Mouse (Mus musculus) ES-Bruce4 (cell line): ENCODE measurements around the gene Heatr6. TPM values are rescaled to one million over a fixed set of nuclear protein-coding genes. Genes with fewer than 3 reads are reported as not detected.
A peak's percentile ranks its signal among the peaks of the same experiment; 100 is the strongest.

Experiments
- H3K27ac ChIP-seq: 2 replicates; pipeline ENCODE4 v1.5.1; 2012; ENCODE audit warnings: low read length, inconsistent platforms; ENCODE audit not compliant: insufficient read depth
- H3K27me3 ChIP-seq: 2 replicates; pipeline ENCODE4 v1.6.1; 2012; ENCODE audit warnings: mild to moderate bottlenecking, low read length, inconsistent platforms; ENCODE audit not compliant: control insufficient read depth, poor library complexity, insufficient read depth, severe bottlenecking
- H3K36me3 ChIP-seq: 2 replicates; pipeline ENCODE4 v1.6.1; 2012; ENCODE audit warnings: inconsistent platforms, mild to moderate bottlenecking, low read length, moderate library complexity; ENCODE audit not compliant: control insufficient read depth, poor library complexity, insufficient read depth, severe bottlenecking
- H3K4me1 ChIP-seq: one replicate; pipeline ENCODE4 v1.8.1; 2011; ENCODE audit warnings: low read length; ENCODE audit not compliant: control insufficient read depth, insufficient read depth
- H3K4me3 ChIP-seq: 2 replicates; pipeline ENCODE4 v1.5.1; 2011; ENCODE audit warnings: low read depth, mild to moderate bottlenecking, low read length
- H3K9ac ChIP-seq: 2 replicates; pipeline ENCODE4 v1.6.1; 2012; ENCODE audit warnings: low read depth, mild to moderate bottlenecking, inconsistent platforms; ENCODE audit not compliant: poor library complexity, severe bottlenecking
- H3K9me3 ChIP-seq: replicated peaks from 2 replicates; pipeline ENCODE4 v1.6.1; 2012; ENCODE audit warnings: mild to moderate bottlenecking, low read length, inconsistent platforms; ENCODE audit not compliant: control insufficient read depth, poor library complexity, insufficient read depth, severe bottlenecking
- CTCF ChIP-seq: IDR thresholded peaks from one replicate; pipeline ENCODE4 v1.8.1; 2011; ENCODE audit warnings: low read depth, low read length
- EP300 ChIP-seq: IDR thresholded peaks from 2 replicates; pipeline ENCODE4 v1.6.1; 2011; ENCODE audit warnings: low read depth, low read length; ENCODE audit not compliant: insufficient read depth
- POLR2A ChIP-seq: IDR thresholded peaks from one replicate; pipeline ENCODE4 v1.8.1; 2011; ENCODE audit warnings: low read length; ENCODE audit not compliant: insufficient read depth
- polyA plus RNA-seq: library from polyadenylated mRNA; stranded (reverse); fragments of >200 nt; gene quantifications from 2 replicates; pipeline ENCODE4 v1.2.4, GENCODE M21; 2011; ENCODE audit warnings: low read depth; ENCODE audit not compliant: missing spikeins, insufficient read depth, insufficient read length

The Heatr6 gene
- polyA plus RNA-seq, 1 experiment: 20.7 TPM

GRCm38 (mm10) chr11:83783931-83784600 is 30.6 kb downstream of the Heatr6 start:
- H3K9me3 ChIP-seq: no peaks in the 10 kb centered on the region
- H3K27me3 ChIP-seq: no peaks in the 10 kb centered on the region
- no peak for TF ChIP-seq EP300
- TF ChIP-seq CTCF: no peak
- no peak for TF ChIP-seq POLR2A
- H3K9ac ChIP-seq: no peak overlapping the region
- H3K36me3 ChIP-seq: peaks cover 23% of the 10 kb centered on the region
- no peak overlapping the region for H3K27ac ChIP-seq
- H3K4me3 ChIP-seq: no peak overlapping the region
- peaks cover 4% of the 10 kb centered on the region for H3K4me1 ChIP-seq

DNA sequence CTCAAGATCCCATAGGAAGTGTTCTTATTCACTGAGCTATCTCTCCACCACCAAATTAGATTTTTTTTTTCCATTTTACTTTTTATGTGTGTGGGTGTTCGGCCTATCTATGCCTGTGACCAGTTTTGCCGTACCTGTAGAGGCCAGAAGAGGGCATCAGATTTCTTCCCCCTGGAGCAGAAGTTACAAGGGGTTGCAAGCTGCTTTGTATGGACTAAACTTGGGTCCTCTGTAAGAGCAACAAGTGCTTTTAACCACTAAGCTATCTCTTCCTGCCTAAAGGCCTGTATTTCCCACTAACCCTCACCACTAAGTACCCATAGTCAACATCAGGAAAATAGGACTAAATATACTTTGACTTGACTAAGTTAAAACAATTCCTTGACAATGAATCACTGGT is 31.2 kb downstream of the Heatr6 start:
- H3K36me3 ChIP-seq: peaks cover 18% of the 10 kb centered on the region
- no peak overlapping the region for H3K4me3 ChIP-seq
- no peak overlapping the region for H3K9ac ChIP-seq
- H3K9me3 ChIP-seq: no peaks in the 10 kb centered on the region
- H3K27me3 ChIP-seq: no peaks in the 10 kb centered on the region
- peaks cover 4% of the 10 kb centered on the region for H3K4me1 ChIP-seq
- TF ChIP-seq POLR2A (no peak), CTCF (peak; percentile 17)
- H3K27ac ChIP-seq: no peak overlapping the region

GRCm38 (mm10) chr11:83785366-83785765 is 31.9 kb downstream of the Heatr6 start:
- no peak overlapping the region for H3K27ac ChIP-seq
- no peak for TF ChIP-seq EP300
- no peak for TF ChIP-seq POLR2A
- peak; percentile 29 for TF ChIP-seq CTCF

DNA sequence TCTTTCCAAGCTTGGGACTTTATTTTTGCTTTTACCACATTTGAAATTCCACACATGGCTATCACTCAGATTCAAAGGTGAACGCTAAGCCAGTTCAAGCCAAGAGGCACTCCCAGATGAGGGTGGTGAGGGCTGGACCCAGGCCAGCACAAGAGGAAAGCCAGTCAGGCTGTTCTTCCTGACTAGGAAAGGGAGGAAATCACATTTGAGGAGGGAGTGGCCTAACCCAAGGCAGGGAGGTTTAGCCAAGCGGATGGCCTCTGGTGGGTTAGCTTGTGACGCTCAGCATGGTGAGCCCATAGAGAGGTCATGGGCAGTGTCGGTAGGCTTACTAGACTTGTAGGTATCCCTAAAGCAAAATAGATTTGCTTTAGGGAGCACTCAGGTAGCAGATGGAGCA is 33.3 kb downstream of the Heatr6 start:
- Histone ChIP-seq H3K9me3 (no peaks in the 10 kb centered on the region), H3K4me1 (peaks cover 4% of the 10 kb centered on the region), H3K27ac (no peak overlapping the region), H3K4me3 (no peak overlapping the region), H3K36me3 (peaks cover 2% of the 10 kb centered on the region; the same call in 1 of the 2 replicates), H3K9ac (no peak overlapping the region), H3K27me3 (no peaks in the 10 kb centered on the region)
- TF ChIP-seq EP300 (no peak), POLR2A (no peak), CTCF (no peak)

More at GRCm38 (mm10) chr11:83785366-83785765, 31.9 kb downstream of the Heatr6 start:
- Histone ChIP-seq H3K36me3 (peaks cover 15% of the 10 kb centered on the region), H3K4me1 (peaks cover 4% of the 10 kb centered on the region), H3K9ac (no peak overlapping the region), H3K4me3 (no peak overlapping the region), H3K9me3 (no peaks in the 10 kb centered on the region), H3K27me3 (no peaks in the 10 kb centered on the region)

- no peaks in the 10 kb centered on the region for H3K9me3 ChIP-seq
- peaks cover 4% of the 10 kb centered on the region for H3K4me1 ChIP-seq
- H3K36me3 ChIP-seq: 0 out of 2 replicates have a peak, but pooled peaks cover 2% of the 10 kb centered on the region
- H3K4me3 ChIP-seq: no peak overlapping the region
- TF ChIP-seq EP300: no peak
- peak; percentile 75 for TF ChIP-seq CTCF
- no peaks in the 10 kb centered on the region for H3K27me3 ChIP-seq
- H3K27ac ChIP-seq: no peak overlapping the region
- no peak overlapping the region for H3K9ac ChIP-seq
Measured at GRCm38 (mm10) chr11:83787401-83788021, 34.0 kb downstream of the Heatr6 start.

DNA sequence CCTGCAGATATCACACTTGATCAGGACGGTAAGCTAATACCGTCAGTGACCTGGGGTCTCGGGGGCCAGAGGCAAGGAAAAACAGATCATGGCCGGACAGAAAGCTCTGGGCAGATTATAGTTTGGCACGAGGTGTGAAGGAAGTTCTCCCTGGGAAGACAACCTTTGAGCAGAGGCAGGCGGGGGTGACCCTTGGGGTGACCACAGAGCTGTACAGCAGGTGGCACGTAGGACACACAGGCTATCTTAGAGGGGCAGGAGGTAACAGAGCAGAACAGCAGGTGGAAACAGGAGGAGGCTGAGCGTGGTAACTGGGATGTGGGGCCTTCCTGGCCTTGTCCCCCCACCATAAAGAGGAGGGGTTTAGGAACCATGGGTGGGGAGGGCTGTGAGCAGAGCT is 34.8 kb downstream of the Heatr6 start:
- Histone ChIP-seq H3K4me3 (no peak overlapping the region), H3K36me3 (no peaks in the 10 kb centered on the region), H3K9ac (no peak overlapping the region), H3K27me3 (no peaks in the 10 kb centered on the region), H3K4me1 (peaks cover 4% of the 10 kb centered on the region), H3K9me3 (no peaks in the 10 kb centered on the region), H3K27ac (no peak overlapping the region)
- no peak for TF ChIP-seq EP300
- TF ChIP-seq CTCF: no peak
- no peak for TF ChIP-seq POLR2A
